23 mouse cellular contexts compared by ENCODE assay signal in genomic region chr1:161808980-161809379, GRCm38 (mm10). TPM values are rescaled to one million over a fixed set of nuclear protein-coding genes. Genes with fewer than 3 reads are reported as not detected.
DNase-seq lines count a peak whose midpoint lies in the region; ATAC-seq and TF ChIP-seq lines count a peak whose summit lies in the region.
"Had no signal": no experiment of that assay in that cellular context is flagged by ENCODE, and none has a peak within 500 bp of the region (broad histone marks: within the 10 kb centered on the region; RNA-seq: fewer than 3 reads in every experiment).

No protein-coding gene starts in this region.

- intact Hi-C loops in heart, postnatal 36 days (cut with DNase I): no loop called here

- H3K36me3 ChIP-seq in kidney, postnatal 0 days (ENCODE audit: insufficient read depth, low read length): no peaks in the 10 kb centered on the region
- H3K36me3 ChIP-seq in splenic B cell, adult 2 months (ENCODE audit: control insufficient read depth, insufficient read depth, low read length, poor library complexity, severe bottlenecking): no peaks in the 10 kb centered on the region
- H3K36me3 ChIP-seq in hindbrain, embryonic 14.5 days (replicated peaks; ENCODE audit: control insufficient read depth, insufficient read depth): no peaks in the 10 kb centered on the region
- H3K36me3 ChIP-seq: embryonic facial prominence, embryonic 12.5 days; heart, embryonic 13.5 days; lung, embryonic 15.5 days; midbrain, embryonic 13.5 days; stomach, embryonic 15.5 days had no signal

- H3K9me3 ChIP-seq in kidney, postnatal 0 days (replicated peaks; ENCODE audit: low read length): no peaks in the 10 kb centered on the region
- no peaks in the 10 kb centered on the region for H3K9me3 ChIP-seq in hindbrain, embryonic 14.5 days (ENCODE audit: control insufficient read depth, low read length)
- H3K9me3 ChIP-seq: embryonic facial prominence, embryonic 12.5 days; heart, embryonic 13.5 days; hindbrain, embryonic 13.5 days; limb, embryonic 15.5 days; lung, embryonic 15.5 days; midbrain, embryonic 13.5 days; stomach, embryonic 15.5 days had no signal

- no peak for ATAC-seq in kidney, postnatal 0 days (replicated peaks; ENCODE audit: low FRiP score, low read depth)
- 0 out of 2 replicates have a peak, but pooled peaks have one; percentile 20 for ATAC-seq in common myeloid progenitor, adult 5-6 weeks (replicated peaks; ENCODE audit: low read depth, poor library complexity, severe bottlenecking)
- ATAC-seq in hindbrain, embryonic 14.5 days (ENCODE audit: low FRiP score): no peak
- ATAC-seq: forebrain, embryonic 16.5 days; midbrain, embryonic 13.5 days had no signal

- H3K27ac ChIP-seq in kidney, postnatal 0 days: no peak overlapping the region
- H3K27ac ChIP-seq in hindbrain, embryonic 14.5 days: no peak overlapping the region
- H3K27ac ChIP-seq: embryonic facial prominence, embryonic 12.5 days; heart, embryonic 13.5 days; hindbrain, embryonic 13.5 days; limb, embryonic 15.5 days; lung, embryonic 15.5 days; midbrain, embryonic 13.5 days; stomach, embryonic 15.5 days had no signal

- peak; percentile 91 for DNase-seq in heart, adult 11 months
- no peak for DNase-seq in heart, postnatal 36 days
- DNase-seq in kidney, postnatal 0 days (ENCODE audit: low spot score): peak; percentile 56
- DNase-seq in kidney, postnatal 25 days: no peak
- peak; percentile 57 for DNase-seq in splenic B cell, adult 2 months (ENCODE audit: low read depth, low spot score)
- DNase-seq in hindbrain, embryonic 14.5 days (ENCODE audit: low spot score): no peak
- DNase-seq in layer of hippocampus, postnatal 25 days (ENCODE audit: extremely low spot score in 1 of 2, low spot score in 1 of 2): no peak
- DNase-seq: adrenal gland, postnatal 14 days; cerebellum, adult 2 months; kidney, adult 18-20 months; kidney, postnatal 4 days; layer of hippocampus, postnatal 36 days had no signal

- WGBS in kidney, postnatal 0 days: 31% methylated on average over 6 of the region's 6 CpGs
- 87% methylated on average over 6 of the region's 6 CpGs for WGBS in hindbrain, embryonic 14.5 days

- H3K9ac ChIP-seq in kidney, postnatal 0 days (ENCODE audit: low read depth, low read length): no peak overlapping the region
- no peak overlapping the region for H3K9ac ChIP-seq in hindbrain, embryonic 14.5 days
- H3K9ac ChIP-seq: embryonic facial prominence, embryonic 12.5 days; heart, embryonic 13.5 days; hindbrain, embryonic 13.5 days; limb, embryonic 15.5 days; lung, embryonic 15.5 days; midbrain, embryonic 13.5 days; stomach, embryonic 15.5 days had no signal

- no peaks in the 10 kb centered on the region for H3K27me3 ChIP-seq in kidney, postnatal 0 days (ENCODE audit: insufficient read depth, low read length)
- no peaks in the 10 kb centered on the region for H3K27me3 ChIP-seq in splenic B cell, adult 2 months (ENCODE audit: control insufficient read depth, insufficient read depth, low read length, poor library complexity, severe bottlenecking)
- no peaks in the 10 kb centered on the region for H3K27me3 ChIP-seq in hindbrain, embryonic 14.5 days (ENCODE audit: control insufficient read depth, insufficient read depth, low read length)
- H3K27me3 ChIP-seq: embryonic facial prominence, embryonic 12.5 days; heart, embryonic 13.5 days; hindbrain, embryonic 13.5 days; limb, embryonic 15.5 days; lung, embryonic 15.5 days; midbrain, embryonic 13.5 days; stomach, embryonic 15.5 days had no signal

- no peak for TF ChIP-seq CTCF in kidney, postnatal 0 days (IDR thresholded peaks at IDR 0.05; ENCODE audit: low read depth)

- H3K4me3 ChIP-seq in kidney, postnatal 0 days (replicated peaks; ENCODE audit: low read depth, low read length): no peak overlapping the region
- H3K4me3 ChIP-seq in hindbrain, embryonic 14.5 days (replicated peaks; ENCODE audit: low read length): no peak overlapping the region
- H3K4me3 ChIP-seq: embryonic facial prominence, embryonic 12.5 days; heart, embryonic 13.5 days; hindbrain, embryonic 13.5 days; limb, embryonic 15.5 days; lung, embryonic 15.5 days; midbrain, embryonic 13.5 days; stomach, embryonic 15.5 days had no signal

- no peaks in the 10 kb centered on the region for H3K4me1 ChIP-seq in kidney, postnatal 0 days (replicated peaks; ENCODE audit: insufficient read depth, low read length)
- no peaks in the 10 kb centered on the region for H3K4me1 ChIP-seq in hindbrain, embryonic 14.5 days (replicated peaks; ENCODE audit: control insufficient read depth, insufficient read depth, low read length)
- H3K4me1 ChIP-seq: embryonic facial prominence, embryonic 12.5 days; hindbrain, embryonic 13.5 days; limb, embryonic 15.5 days; lung, embryonic 15.5 days; midbrain, embryonic 13.5 days; stomach, embryonic 15.5 days had no signal

- no peak overlapping the region for H3K4me2 ChIP-seq in kidney, postnatal 0 days (ENCODE audit: low read length)
- no peak overlapping the region for H3K4me2 ChIP-seq in hindbrain, embryonic 14.5 days (replicated peaks)
- H3K4me2 ChIP-seq: embryonic facial prominence, embryonic 12.5 days; heart, embryonic 13.5 days; hindbrain, embryonic 13.5 days; limb, embryonic 15.5 days; lung, embryonic 15.5 days; midbrain, embryonic 13.5 days; stomach, embryonic 15.5 days had no signal

RNA-seq across cellular contexts. Expression of gene Fasl, which starts 20.7 kb away (rescaled TPM):
- not detected for total RNA-seq in heart, postnatal 36 days (2021)
- not detected in 2 replicates for polyA plus RNA-seq in kidney, postnatal 0 days (2015; fragmentation: Nextera tagmentation; extraction: Ambion mirVana)
- not detected in 2 replicates for total RNA-seq in common myeloid progenitor, adult 5-6 weeks (2017)
- 0.42 TPM in 1 of 2 replicates, not detected in the other for polyA plus RNA-seq in hindbrain, embryonic 14.5 days (2014; fragmentation: Nextera tagmentation; extraction: Ambion mirVana)
- under 1 TPM; 0.12 to 0.19 TPM for total RNA-seq in layer of hippocampus, postnatal 25 days (2021)
- total RNA-seq: adrenal gland, postnatal 14 days; gastrocnemius, adult 18-20 months; left cerebral cortex, postnatal 25 days had no signal
- polyA plus RNA-seq: embryonic facial prominence, embryonic 12.5 days; heart, embryonic 13.5 days; limb, embryonic 15.5 days; stomach, embryonic 15.5 days had no signal

Comparison
In these comparisons a context has a peak if more than half of its experiments do, and no peak if none do; other contexts are left out.
1. DNase-seq: peak in heart, adult 11 months (single experiment), kidney, postnatal 0 days (single experiment) and splenic B cell, adult 2 months (single experiment); none in heart, postnatal 36 days (0 of 2), kidney, postnatal 25 days (0 of 2), hindbrain, embryonic 14.5 days (single experiment) and layer of hippocampus, postnatal 25 days (0 of 2).